Mouse (Mus musculus): Measurements from ENCODE around the gene Kcna10.

- TF ChIP-seq POLR2A (IDR thresholded peaks at IDR 0.05; ENCODE audit: control insufficient read depth, extremely low read depth, insufficient read depth, low read length, poor library complexity), result no peak
- no peak for TF ChIP-seq CTCF (IDR thresholded peaks at IDR 0.05; ENCODE audit: borderline replicate concordance, control insufficient read depth, extremely low read depth, insufficient read depth, low read length, poor library complexity)
Measured at GRCm38 (mm10) chr3:107241389-107242094, 58.7 kb downstream of the Kcna10 start.

Measured in thymus, adult 2 months (tissue).